Mouse (Mus musculus) lung, embryonic 16.5 days (tissue): ENCODE measurements at regions not wholly inside any gene's neighbourhood (a gene's known extent, or its start where the extent isn't known, plus 50 kb on each side); places are given as distances from the start of the nearest gene placed in this dataset.

Experiments used
- ATAC-seq: fragments of 200-750 bp; cut with Nextera tagmentation; 2 replicates; pipeline ENCODE4 v1.8.0; 2017; ENCODE audit warnings: low read depth, mild to moderate bottlenecking, moderate library complexity
- H3K27ac ChIP-seq: fragments of 300-500 bp; sonication (generic); 2 replicates; pipeline ENCODE4 v1.5.1; 2014; ENCODE audit warnings: mild to moderate bottlenecking, control low read depth, low read length
- H3K27me3 ChIP-seq: fragments of 300-500 bp; sonication (generic); 2 replicates; pipeline ENCODE4 v1.6.1; 2014; ENCODE audit warnings: low read depth, low read length, mixed read lengths; ENCODE audit not compliant: control insufficient read depth, insufficient read depth
- H3K36me3 ChIP-seq: fragments of 300-500 bp; sonication (generic); 2 replicates; pipeline ENCODE4 v1.6.1; 2014; ENCODE audit warnings: low read length; ENCODE audit not compliant: control insufficient read depth, insufficient read depth
- H3K4me1 ChIP-seq: fragments of 300-500 bp; sonication (generic); replicated peaks from 2 replicates; pipeline ENCODE4 v1.6.1; 2014; ENCODE audit warnings: low read length, mixed read lengths; ENCODE audit not compliant: control insufficient read depth, insufficient read depth
- H3K4me2 ChIP-seq: fragments of 300-500 bp; sonication (generic); 2 replicates; pipeline ENCODE4 v1.6.1; 2014; ENCODE audit warnings: low read depth, low read length, control low read depth
- H3K4me3 ChIP-seq: fragments of 300-500 bp; sonication (generic); 2 replicates; pipeline ENCODE4 v1.5.1; 2014; ENCODE audit warnings: mild to moderate bottlenecking, low read length, control low read depth
- H3K9ac ChIP-seq: fragments of 300-500 bp; sonication (generic); 2 replicates; pipeline ENCODE4 v1.6.1; 2014; ENCODE audit warnings: low read length, control low read depth
- H3K9me3 ChIP-seq: fragments of 300-500 bp; sonication (generic); 2 replicates; pipeline ENCODE4 v1.6.1; 2016; ENCODE audit warnings: low read length; ENCODE audit not compliant: control insufficient read depth
- WGBS: fragments of 180-500 bp; shearing (Covaris S2); extraction: QIAGEN DNeasy Blood & Tissue Kit; methylation state at CpG from one replicate; pipeline ENCODE4 v1.1.7; 2014; 5-methylcytosine and 5-hydroxymethylcytosine counted together

GRCm38 (mm10) chr5:49909483-49909882 is 149.3 kb downstream of the Adgra3 start:
- no peak overlapping the region for H3K4me2 ChIP-seq
- H3K9me3 ChIP-seq, result no peaks in the 10 kb centered on the region
- H3K36me3 ChIP-seq, result no peaks in the 10 kb centered on the region
- no peak for ATAC-seq
- 43% methylated on average over 1 of the region's 1 CpGs for WGBS
- H3K4me3 ChIP-seq, result no peak overlapping the region
- H3K27me3 ChIP-seq, result no peaks in the 10 kb centered on the region
- no peak overlapping the region for H3K27ac ChIP-seq
- H3K9ac ChIP-seq, result no peak overlapping the region
- no peaks in the 10 kb centered on the region for H3K4me1 ChIP-seq

GRCm38 (mm10) chr5:49896106-49896505 is 162.7 kb downstream of the Adgra3 start:
- ATAC-seq, result no peak
- Histone ChIP-seq H3K9me3 (no peaks in the 10 kb centered on the region), H3K9ac (no peak overlapping the region), H3K27me3 (no peaks in the 10 kb centered on the region), H3K4me3 (no peak overlapping the region), H3K27ac (no peak overlapping the region), H3K4me2 (no peak overlapping the region), H3K4me1 (no peaks in the 10 kb centered on the region), H3K36me3 (no peaks in the 10 kb centered on the region)
- WGBS, result 73% methylated on average over 5 of the region's 5 CpGs

- Histone ChIP-seq H3K9me3 (no peaks in the 10 kb centered on the region), H3K36me3 (no peaks in the 10 kb centered on the region), H3K27ac (no peak overlapping the region), H3K9ac (no peak overlapping the region), H3K27me3 (no peaks in the 10 kb centered on the region), H3K4me1 (no peaks in the 10 kb centered on the region), H3K4me2 (no peak overlapping the region), H3K4me3 (no peak overlapping the region)
- ATAC-seq, result no peak
- 72% methylated on average over 2 of the region's 2 CpGs for WGBS
These were observed 178.4 kb downstream of the Adgra3 start for GRCm38 (mm10) chr5:49880383-49880782.

- Histone ChIP-seq H3K27ac (no peak overlapping the region), H3K9me3 (no peaks in the 10 kb centered on the region), H3K9ac (no peak overlapping the region), H3K4me3 (no peak overlapping the region), H3K4me1 (no peaks in the 10 kb centered on the region), H3K27me3 (no peaks in the 10 kb centered on the region), H3K36me3 (no peaks in the 10 kb centered on the region), H3K4me2 (no peak overlapping the region)
- 23% methylated on average over 1 of the region's 1 CpGs for WGBS
- no peak for ATAC-seq
These were observed 182.6 kb downstream of the Adgra3 start for GRCm38 (mm10) chr5:49876240-49876639.

- no peak for ATAC-seq
These were observed 201.6 kb downstream of the Adgra3 start for GRCm38 (mm10) chr5:49857202-49857601.

GRCm38 (mm10) chr5:49856036-49856435 is 202.8 kb downstream of the Adgra3 start:
- no peak overlapping the region for H3K4me3 ChIP-seq
- H3K4me2 ChIP-seq, result no peak overlapping the region
- WGBS, result 74% methylated on average over 2 of the region's 2 CpGs
- H3K27me3 ChIP-seq, result no peaks in the 10 kb centered on the region
- ATAC-seq, result no peak
- no peaks in the 10 kb centered on the region for H3K4me1 ChIP-seq
- H3K36me3 ChIP-seq, result no peaks in the 10 kb centered on the region
- H3K27ac ChIP-seq, result no peak overlapping the region
- no peak overlapping the region for H3K9ac ChIP-seq
- H3K9me3 ChIP-seq, result no peaks in the 10 kb centered on the region

More at GRCm38 (mm10) chr5:49857202-49857601, 201.6 kb downstream of the Adgra3 start:
- Histone ChIP-seq H3K27me3 (no peaks in the 10 kb centered on the region), H3K9ac (no peak overlapping the region), H3K4me3 (no peak overlapping the region), H3K36me3 (no peaks in the 10 kb centered on the region), H3K4me2 (no peak overlapping the region), H3K4me1 (no peaks in the 10 kb centered on the region), H3K27ac (no peak overlapping the region), H3K9me3 (no peaks in the 10 kb centered on the region)
- 55% methylated on average over 1 of the region's 1 CpGs for WGBS

- ATAC-seq, result no peak
- 53% methylated on average over 5 of the region's 5 CpGs for WGBS
- no peak overlapping the region for H3K4me3 ChIP-seq
These were observed 210.1 kb downstream of the Adgra3 start for GRCm38 (mm10) chr5:49848680-49849079.

GRCm38 (mm10) chr5:49848174-49848573 is 210.6 kb downstream of the Adgra3 start:
- Histone ChIP-seq H3K27ac (no peak overlapping the region), H3K9me3 (no peaks in the 10 kb centered on the region), H3K4me3 (no peak overlapping the region), H3K9ac (no peak overlapping the region), H3K4me1 (no peaks in the 10 kb centered on the region), H3K36me3 (no peaks in the 10 kb centered on the region), H3K4me2 (no peak overlapping the region), H3K27me3 (no peaks in the 10 kb centered on the region)
- no peak for ATAC-seq

More at GRCm38 (mm10) chr5:49848680-49849079, 210.1 kb downstream of the Adgra3 start:
- Histone ChIP-seq H3K4me2 (no peak overlapping the region), H3K4me1 (no peaks in the 10 kb centered on the region), H3K36me3 (no peaks in the 10 kb centered on the region), H3K27me3 (no peaks in the 10 kb centered on the region), H3K27ac (no peak overlapping the region), H3K9ac (no peak overlapping the region), H3K9me3 (no peaks in the 10 kb centered on the region)

GRCm38 (mm10) chr5:49818832-49819231 is 240.0 kb downstream of the Adgra3 start:
- Histone ChIP-seq H3K4me1 (no peaks in the 10 kb centered on the region), H3K27me3 (no peaks in the 10 kb centered on the region), H3K9ac (no peak overlapping the region), H3K9me3 (no peaks in the 10 kb centered on the region), H3K36me3 (no peaks in the 10 kb centered on the region), H3K27ac (no peak overlapping the region), H3K4me2 (no peak overlapping the region), H3K4me3 (no peak overlapping the region)
- ATAC-seq, result no peak
- 73% methylated on average over 5 of the region's 5 CpGs for WGBS

- Histone ChIP-seq H3K4me2 (no peak overlapping the region), H3K4me3 (no peak overlapping the region), H3K4me1 (no peaks in the 10 kb centered on the region), H3K27ac (no peak overlapping the region), H3K27me3 (no peaks in the 10 kb centered on the region), H3K9me3 (no peaks in the 10 kb centered on the region), H3K36me3 (no peaks in the 10 kb centered on the region), H3K9ac (no peak overlapping the region)
- no peak for ATAC-seq
- 63% methylated on average over 3 of the region's 3 CpGs for WGBS
These were observed 242.1 kb downstream of the Adgra3 start for GRCm38 (mm10) chr5:49816751-49817150.
